Mouse (Mus musculus): Measurements from ENCODE around the gene Gga2. TPM values are rescaled to one million over a fixed set of nuclear protein-coding genes. Genes with fewer than 3 reads are reported as not detected.
A peak's percentile ranks its signal among the peaks of the same experiment; 100 is the strongest.

Gga2 gene
- polyA plus RNA-seq, 1 experiment from 2014 or later = 82.4 TPM

- 71% methylated on average over 4 of the region's 4 CpGs for WGBS
- ATAC-seq (ENCODE audit: low FRiP score, low read depth) = no peak
Observed at GRCm38 (mm10) chr7:121947513-121947912, 73.5 kb downstream of the Gga2 start.

GRCm38 (mm10) chr7:121946196-121946595 lies 74.8 kb downstream of the Gga2 start:
- peaks cover 25% of the 10 kb centered on the region for H3K36me3 ChIP-seq
- H3K27ac ChIP-seq = no peak overlapping the region
- 92% methylated on average over 5 of the region's 5 CpGs for WGBS
- H3K4me1 ChIP-seq = no peaks in the 10 kb centered on the region
- no peaks in the 10 kb centered on the region for H3K9me3 ChIP-seq
- H3K4me3 ChIP-seq = no peak overlapping the region
- no peak overlapping the region for H3K9ac ChIP-seq
- H3K4me2 ChIP-seq (replicated peaks) = no peak overlapping the region
- ATAC-seq (ENCODE audit: low FRiP score, low read depth) = no peak
- no peaks in the 10 kb centered on the region for H3K27me3 ChIP-seq (replicated peaks)

More at GRCm38 (mm10) chr7:121947513-121947912, 73.5 kb downstream of the Gga2 start:
- H3K4me2 ChIP-seq (replicated peaks) = no peak overlapping the region
- H3K4me3 ChIP-seq = no peak overlapping the region
- peaks cover 16% of the 10 kb centered on the region for H3K36me3 ChIP-seq
- no peaks in the 10 kb centered on the region for H3K27me3 ChIP-seq (replicated peaks)
- H3K27ac ChIP-seq = no peak overlapping the region
- no peaks in the 10 kb centered on the region for H3K9me3 ChIP-seq
- H3K4me1 ChIP-seq = no peaks in the 10 kb centered on the region
- H3K9ac ChIP-seq = no peak overlapping the region

GRCm38 (mm10) chr7:121942371-121942770 lies 78.7 kb downstream of the Gga2 start:
- no peak for ATAC-seq (ENCODE audit: low FRiP score, low read depth)
- Histone ChIP-seq H3K27ac (no peak overlapping the region), H3K9me3 (no peaks in the 10 kb centered on the region), H3K4me3 (no peak overlapping the region), H3K27me3 (replicated peaks) (no peaks in the 10 kb centered on the region), H3K4me2 (replicated peaks) (no peak overlapping the region), H3K9ac (no peak overlapping the region), H3K4me1 (peaks cover 4% of the 10 kb centered on the region; the same call in 1 of the 2 replicates), H3K36me3 (peaks cover 17% of the 10 kb centered on the region)
- 95% methylated on average over 2 of the region's 2 CpGs for WGBS

GRCm38 (mm10) chr7:121941640-121942039 lies 79.4 kb downstream of the Gga2 start:
- H3K4me3 ChIP-seq = no peak overlapping the region
- H3K27me3 ChIP-seq (replicated peaks) = no peaks in the 10 kb centered on the region
- H3K9me3 ChIP-seq = no peaks in the 10 kb centered on the region
- no peak overlapping the region for H3K9ac ChIP-seq
- peaks cover 20% of the 10 kb centered on the region for H3K36me3 ChIP-seq
- H3K4me2 ChIP-seq (replicated peaks) = no peak overlapping the region
- H3K27ac ChIP-seq = no peak overlapping the region
- peaks cover 11% of the 10 kb centered on the region; the same call in 1 of the 2 replicates for H3K4me1 ChIP-seq
- ATAC-seq (ENCODE audit: low FRiP score, low read depth) = no peak
- 89% methylated on average over 3 of the region's 3 CpGs for WGBS

- H3K27ac ChIP-seq = no peak overlapping the region
- no peaks in the 10 kb centered on the region for H3K9me3 ChIP-seq
- H3K4me1 ChIP-seq = peaks cover 11% of the 10 kb centered on the region; the same call in 1 of the 2 replicates
- H3K4me3 ChIP-seq = no peak overlapping the region
- no peak overlapping the region for H3K4me2 ChIP-seq (replicated peaks)
- H3K36me3 ChIP-seq = peaks cover 20% of the 10 kb centered on the region
- ATAC-seq (ENCODE audit: low FRiP score, low read depth) = no peak
- H3K27me3 ChIP-seq (replicated peaks) = no peaks in the 10 kb centered on the region
- WGBS = 94% methylated on average over 3 of the region's 3 CpGs
- no peak overlapping the region for H3K9ac ChIP-seq
Observed at GRCm38 (mm10) chr7:121941016-121941415, 80.0 kb downstream of the Gga2 start.

GRCm38 (mm10) chr7:121939729-121940128 lies 81.3 kb downstream of the Gga2 start:
- peak; percentile 79 for ATAC-seq (ENCODE audit: low FRiP score, low read depth)
- no peaks in the 10 kb centered on the region for H3K9me3 ChIP-seq

GRCm38 (mm10) chr7:121939244-121939643 lies 81.8 kb downstream of the Gga2 start:
- Histone ChIP-seq H3K4me2 (replicated peaks) (no peak overlapping the region), H3K9me3 (no peaks in the 10 kb centered on the region), H3K4me1 (peaks cover 11% of the 10 kb centered on the region; the same call in 1 of the 2 replicates), H3K9ac (no peak overlapping the region), H3K27me3 (replicated peaks) (no peaks in the 10 kb centered on the region), H3K4me3 (no peak overlapping the region), H3K36me3 (peaks cover 20% of the 10 kb centered on the region), H3K27ac (no peak overlapping the region)
- ATAC-seq (ENCODE audit: low FRiP score, low read depth) = no peak
- WGBS = 33% methylated on average over 6 of the region's 6 CpGs

More at GRCm38 (mm10) chr7:121939729-121940128, 81.3 kb downstream of the Gga2 start:
- peaks cover 11% of the 10 kb centered on the region; the same call in 1 of the 2 replicates for H3K4me1 ChIP-seq
- H3K4me3 ChIP-seq = no peak overlapping the region
- no peaks in the 10 kb centered on the region for H3K27me3 ChIP-seq (replicated peaks)
- WGBS = 45% methylated on average over 4 of the region's 4 CpGs
- H3K9ac ChIP-seq = no peak overlapping the region
- H3K36me3 ChIP-seq = peaks cover 20% of the 10 kb centered on the region
- H3K4me2 ChIP-seq (replicated peaks) = no peak overlapping the region
- H3K27ac ChIP-seq = no peak overlapping the region

GRCm38 (mm10) chr7:121938124-121938891 lies 82.7 kb downstream of the Gga2 start:
- no peak for ATAC-seq (ENCODE audit: low FRiP score, low read depth)
- Histone ChIP-seq H3K9ac (no peak overlapping the region), H3K36me3 (peaks cover 15% of the 10 kb centered on the region), H3K4me2 (replicated peaks) (no peak overlapping the region), H3K27ac (no peak overlapping the region), H3K27me3 (replicated peaks) (no peaks in the 10 kb centered on the region), H3K4me1 (peaks cover 11% of the 10 kb centered on the region; the same call in 1 of the 2 replicates), H3K4me3 (no peak overlapping the region), H3K9me3 (no peaks in the 10 kb centered on the region)
- 74% methylated on average over 8 of the region's 8 CpGs for WGBS

- Histone ChIP-seq H3K4me3 (no peak overlapping the region), H3K9ac (no peak overlapping the region), H3K4me1 (peaks cover 11% of the 10 kb centered on the region; the same call in 1 of the 2 replicates), H3K27ac (no peak overlapping the region), H3K27me3 (replicated peaks) (no peaks in the 10 kb centered on the region), H3K9me3 (no peaks in the 10 kb centered on the region), H3K36me3 (peaks cover 7% of the 10 kb centered on the region; the same call in 1 of the 2 replicates), H3K4me2 (replicated peaks) (no peak overlapping the region)
- 77% methylated on average over 14 of the region's 14 CpGs for WGBS
- ATAC-seq (ENCODE audit: low FRiP score, low read depth) = no peak
Observed at GRCm38 (mm10) chr7:121936861-121937630, 84.0 kb downstream of the Gga2 start.

Other genes with a start within 250 kb of the Gga2 start
- gene Scnn1b, start 156.2 kb downstream of the Gga2 start, polyA plus RNA-seq (2016; fragmentation: Nextera tagmentation; extraction: Ambion mirVana) = 0.13 TPM in 1 of 2 replicates, not detected in the other
- 21.8 and 22.2 TPM in 2 replicates for gene Cog7, start 39.5 kb downstream of the Gga2 start, polyA plus RNA-seq (2016; fragmentation: Nextera tagmentation; extraction: Ambion mirVana)
- 89.0 and 91.2 TPM in 2 replicates for gene Ubfd1, start 46.0 kb upstream of the Gga2 start, polyA plus RNA-seq (2016; fragmentation: Nextera tagmentation; extraction: Ambion mirVana)
- gene Ears2, start 46.0 kb upstream of the Gga2 start, polyA plus RNA-seq (2016; fragmentation: Nextera tagmentation; extraction: Ambion mirVana) = 12.5 and 12.8 TPM in 2 replicates
- gene Ndufab1, start 80.7 kb upstream of the Gga2 start, polyA plus RNA-seq (2016; fragmentation: Nextera tagmentation; extraction: Ambion mirVana) = 624 and 642 TPM in 2 replicates
- 12.8 and 13.5 TPM in 2 replicates for gene Palb2, start 111.8 kb upstream of the Gga2 start, polyA plus RNA-seq (2016; fragmentation: Nextera tagmentation; extraction: Ambion mirVana)
- gene Dctn5, start 111.8 kb upstream of the Gga2 start, polyA plus RNA-seq (2016; fragmentation: Nextera tagmentation; extraction: Ambion mirVana) = 136 and 146 TPM in 2 replicates
- gene Plk1, start 138.2 kb upstream of the Gga2 start, polyA plus RNA-seq (2016; fragmentation: Nextera tagmentation; extraction: Ambion mirVana) = 93.8 and 101 TPM in 2 replicates
- gene Ern2, start 165.0 kb upstream of the Gga2 start, polyA plus RNA-seq (2016; fragmentation: Nextera tagmentation; extraction: Ambion mirVana) = 0.25 and 0.47 TPM in 2 replicates
- 0.39 and 0.50 TPM in 2 replicates for gene Chp2, start 198.3 kb upstream of the Gga2 start, polyA plus RNA-seq (2016; fragmentation: Nextera tagmentation; extraction: Ambion mirVana)

All from neural tube, embryonic 12.5 days (tissue).